Mouse (Mus musculus) limb, embryonic 11.5 days (tissue): ENCODE measurements around the gene Mpdz. TPM values are rescaled to one million over a fixed set of nuclear protein-coding genes. Genes with fewer than 3 reads are reported as not detected.

ENCODE experiments used
- ATAC-seq: fragments of 200-750 bp; cut with Nextera tagmentation; 2 replicates; pipeline ENCODE4 v1.8.0; 2017; ENCODE audit warnings: low read depth; ENCODE audit not compliant: insufficient number of reproducible peaks, low FRiP score, low TSS enrichment
- DNase-seq: peaks from one replicate; pipeline ENCODE4 v3.0.0-alpha.2; 2015; ENCODE audit warnings: low spot score
- H3K27ac ChIP-seq: fragments of 300-500 bp; sonication (generic); replicated peaks from 2 replicates; pipeline ENCODE4 v1.5.1; 2014; ENCODE audit warnings: low read depth, mild to moderate bottlenecking, low read length
- H3K27me3 ChIP-seq: fragments of 300-500 bp; sonication (generic); 2 replicates; pipeline ENCODE4 v1.6.1; 2014; ENCODE audit warnings: mild to moderate bottlenecking, low read length, mixed read lengths; ENCODE audit not compliant: control insufficient read depth, insufficient read depth
- H3K36me3 ChIP-seq: fragments of 300-500 bp; sonication (generic); 2 replicates; pipeline ENCODE4 v1.6.1; 2014; ENCODE audit warnings: mild to moderate bottlenecking, low read length, moderate library complexity, mixed read lengths; ENCODE audit not compliant: control insufficient read depth, insufficient read depth
- H3K4me1 ChIP-seq: fragments of 300-500 bp; sonication (generic); 2 replicates; pipeline ENCODE4 v1.6.1; 2014; ENCODE audit warnings: low read length, mixed read lengths; ENCODE audit not compliant: control insufficient read depth, insufficient read depth
- H3K4me2 ChIP-seq: fragments of 300-500 bp; sonication (generic); 2 replicates; pipeline ENCODE4 v1.6.1; 2014; ENCODE audit warnings: low read depth, mild to moderate bottlenecking, moderate library complexity; ENCODE audit not compliant: severe bottlenecking
- H3K4me3 ChIP-seq: fragments of 300-500 bp; sonication (generic); 2 replicates; pipeline ENCODE4 v1.5.1; 2014; ENCODE audit warnings: low read depth, low read length
- H3K9ac ChIP-seq: fragments of 300-500 bp; sonication (generic); 2 replicates; pipeline ENCODE4 v1.6.1; 2014; ENCODE audit warnings: mild to moderate bottlenecking, low read length
- H3K9me3 ChIP-seq: fragments of 300-500 bp; sonication (generic); 2 replicates; pipeline ENCODE4 v1.6.1; 2016; ENCODE audit warnings: low read length; ENCODE audit not compliant: control insufficient read depth
- WGBS: fragments of 180-500 bp; shearing (Covaris S2); extraction: QIAGEN DNeasy Blood & Tissue Kit; methylation state at CpG from one replicate; pipeline ENCODE4 v1.1.7; 2014; 5-methylcytosine and 5-hydroxymethylcytosine counted together
- polyA plus RNA-seq: library from polyadenylated mRNA; unstranded; fragments of >200 nt; fragmentation: Nextera tagmentation; extraction: Ambion mirVana; gene quantifications from 2 replicates; pipeline ENCODE4 v1.2.1, GENCODE M21; 2014

The Mpdz gene
- polyA plus RNA-seq, 1 experiment from 2014 or later = 41.6 TPM

DNA sequence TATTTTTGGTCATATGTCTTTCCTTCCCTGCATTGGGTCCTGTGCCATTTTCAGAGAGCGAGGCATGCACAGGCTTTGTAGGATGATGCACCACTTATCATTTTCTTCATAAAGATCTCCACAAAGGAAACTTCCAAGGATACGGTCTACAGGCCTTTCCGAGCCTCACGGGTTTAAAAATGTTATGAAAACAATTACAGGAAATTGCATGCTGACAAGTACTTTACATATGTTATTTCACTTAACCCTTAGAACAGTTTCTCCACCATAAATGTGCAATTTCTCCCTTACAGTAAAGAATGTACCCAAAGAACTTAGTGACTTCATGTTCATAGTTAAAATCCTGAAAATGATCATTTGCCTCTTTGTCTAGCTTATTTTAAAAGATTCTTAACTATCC, 144.2 kb downstream of the Mpdz start:
- Histone ChIP-seq H3K27me3 (no peaks in the 10 kb centered on the region), H3K27ac (no peak overlapping the region), H3K9me3 (no peaks in the 10 kb centered on the region), H3K4me2 (no peak overlapping the region), H3K36me3 (peaks cover 4% of the 10 kb centered on the region), H3K4me1 (no peaks in the 10 kb centered on the region), H3K4me3 (no peak overlapping the region), H3K9ac (no peak overlapping the region)
- ATAC-seq (no peak), DNase-seq (no peak)
- 82% methylated on average over 4 of the region's 4 CpGs for WGBS

- Histone ChIP-seq H3K36me3 (peaks cover 8% of the 10 kb centered on the region), H3K27ac (no peak overlapping the region), H3K4me2 (no peak overlapping the region), H3K4me1 (no peaks in the 10 kb centered on the region), H3K4me3 (no peak overlapping the region), H3K27me3 (no peaks in the 10 kb centered on the region), H3K9ac (no peak overlapping the region), H3K9me3 (no peaks in the 10 kb centered on the region)
- DNase-seq (no peak), ATAC-seq (no peak)
These were observed 149.3 kb downstream of the Mpdz start for GRCm38 (mm10) chr4:81293309-81293708.

- Histone ChIP-seq H3K27me3 (no peaks in the 10 kb centered on the region), H3K9me3 (no peaks in the 10 kb centered on the region), H3K4me3 (no peak overlapping the region), H3K4me2 (no peak overlapping the region), H3K4me1 (no peaks in the 10 kb centered on the region), H3K27ac (no peak overlapping the region), H3K9ac (no peak overlapping the region), H3K36me3 (no peaks in the 10 kb centered on the region)
- ATAC-seq (no peak), DNase-seq (no peak)
- WGBS = 92% methylated on average over 4 of the region's 4 CpGs
These were observed 157.1 kb downstream of the Mpdz start for GRCm38 (mm10) chr4:81285564-81285963.

- H3K4me1 ChIP-seq = no peaks in the 10 kb centered on the region
- H3K27me3 ChIP-seq = no peaks in the 10 kb centered on the region
- no peaks in the 10 kb centered on the region; the same call in 1 of the 2 replicates for H3K36me3 ChIP-seq
These were observed 159.0 kb downstream of the Mpdz start for GRCm38 (mm10) chr4:81283611-81284010.

DNA sequence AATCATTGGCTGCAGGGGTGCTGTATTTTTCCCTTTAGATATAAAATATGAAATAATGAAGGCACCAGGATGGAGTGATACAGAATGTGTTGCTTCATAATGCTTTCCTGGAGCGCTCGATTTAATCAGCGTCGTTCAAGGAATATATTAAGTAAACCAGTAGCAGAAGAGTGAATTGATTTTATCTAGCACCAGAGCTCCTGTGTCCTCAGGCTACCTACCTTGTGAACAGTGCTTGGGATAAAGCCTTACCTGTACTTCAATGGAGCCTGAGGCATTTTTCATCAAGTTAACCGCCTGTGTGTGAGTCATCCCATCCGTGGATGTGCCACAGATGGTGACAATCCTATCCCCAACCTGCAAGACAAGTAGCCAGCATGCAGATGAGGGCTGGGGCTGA, 159.5 kb downstream of the Mpdz start:
- Histone ChIP-seq H3K4me2 (no peak overlapping the region), H3K4me3 (no peak overlapping the region), H3K27me3 (no peaks in the 10 kb centered on the region), H3K9me3 (no peaks in the 10 kb centered on the region), H3K4me1 (no peaks in the 10 kb centered on the region), H3K9ac (no peak overlapping the region), H3K36me3 (no peaks in the 10 kb centered on the region; the same call in 1 of the 2 replicates), H3K27ac (no peak overlapping the region)
- DNase-seq (no peak), ATAC-seq (no peak)
- 89% methylated on average over 6 of the region's 6 CpGs for WGBS

More at GRCm38 (mm10) chr4:81283611-81284010, 159.0 kb downstream of the Mpdz start:
- Histone ChIP-seq H3K27ac (no peak overlapping the region), H3K4me3 (no peak overlapping the region), H3K4me2 (no peak overlapping the region), H3K9ac (no peak overlapping the region), H3K9me3 (no peaks in the 10 kb centered on the region)
- DNase-seq (no peak), ATAC-seq (no peak)
- 92% methylated on average over 3 of the region's 3 CpGs for WGBS

- Histone ChIP-seq H3K36me3 (no peaks in the 10 kb centered on the region; the same call in 1 of the 2 replicates), H3K9ac (no peak overlapping the region), H3K4me1 (no peaks in the 10 kb centered on the region), H3K4me3 (no peak overlapping the region), H3K27ac (no peak overlapping the region), H3K9me3 (no peaks in the 10 kb centered on the region), H3K27me3 (no peaks in the 10 kb centered on the region), H3K4me2 (no peak overlapping the region)
- no peak for ATAC-seq
- DNase-seq = no peak
- 92% methylated on average over 4 of the region's 4 CpGs for WGBS
These were observed 162.5 kb downstream of the Mpdz start for GRCm38 (mm10) chr4:81280098-81280497.

- ATAC-seq (no peak), DNase-seq (no peak)
- Histone ChIP-seq H3K9ac (no peak overlapping the region), H3K27me3 (no peaks in the 10 kb centered on the region), H3K36me3 (no peaks in the 10 kb centered on the region; the same call in 1 of the 2 replicates), H3K4me3 (no peak overlapping the region), H3K9me3 (no peaks in the 10 kb centered on the region), H3K27ac (no peak overlapping the region), H3K4me1 (no peaks in the 10 kb centered on the region), H3K4me2 (no peak overlapping the region)
- WGBS = 88% methylated on average over 5 of the region's 5 CpGs
These were observed 163.2 kb downstream of the Mpdz start for GRCm38 (mm10) chr4:81279451-81279850.

DNA sequence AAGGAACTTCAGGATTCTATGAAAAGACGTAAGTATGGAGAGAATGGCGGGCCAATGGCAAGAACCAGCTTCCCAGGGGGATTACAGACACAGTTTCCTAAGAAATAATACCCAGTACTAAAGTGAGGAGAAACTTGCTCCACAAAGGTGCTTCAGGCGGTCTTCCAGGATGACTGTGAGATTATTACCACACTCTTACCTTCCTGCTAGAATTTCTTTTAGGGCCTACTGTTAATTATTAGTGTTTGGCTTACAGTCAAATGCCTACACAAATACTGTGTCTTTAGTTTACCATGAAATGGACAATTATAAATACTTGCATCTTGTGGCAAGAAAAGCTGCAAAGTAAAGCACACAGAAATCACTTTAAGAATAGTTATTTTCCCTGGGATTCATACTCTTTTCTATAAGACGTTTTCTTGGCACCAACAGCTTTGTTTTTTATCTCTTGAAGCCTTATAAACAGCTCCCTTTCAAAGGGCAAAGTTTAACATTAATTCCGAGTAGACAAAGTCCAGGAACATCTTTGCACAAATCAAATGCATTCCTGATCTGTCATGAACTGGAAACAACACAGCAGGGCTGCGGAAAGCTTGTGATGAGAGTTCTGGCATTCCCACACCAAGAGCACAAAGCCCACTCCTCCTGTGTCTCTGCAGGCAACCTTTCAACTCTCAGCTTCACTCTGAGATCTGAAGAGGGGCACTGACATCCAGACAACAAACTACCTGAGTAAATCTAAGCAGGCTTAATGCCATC, 166.5 kb downstream of the Mpdz start:
- no peaks in the 10 kb centered on the region for H3K27me3 ChIP-seq
- ATAC-seq (no peak), DNase-seq (no peak)
- H3K4me2 ChIP-seq = no peak overlapping the region
- no peaks in the 10 kb centered on the region for H3K4me1 ChIP-seq
- no peak overlapping the region for H3K27ac ChIP-seq
- H3K36me3 ChIP-seq = no peaks in the 10 kb centered on the region; the same call in 1 of the 2 replicates
- no peaks in the 10 kb centered on the region for H3K9me3 ChIP-seq
- H3K4me3 ChIP-seq = no peak overlapping the region
- WGBS = 77% methylated on average over 6 of the region's 6 CpGs
- no peak overlapping the region for H3K9ac ChIP-seq

DNA sequence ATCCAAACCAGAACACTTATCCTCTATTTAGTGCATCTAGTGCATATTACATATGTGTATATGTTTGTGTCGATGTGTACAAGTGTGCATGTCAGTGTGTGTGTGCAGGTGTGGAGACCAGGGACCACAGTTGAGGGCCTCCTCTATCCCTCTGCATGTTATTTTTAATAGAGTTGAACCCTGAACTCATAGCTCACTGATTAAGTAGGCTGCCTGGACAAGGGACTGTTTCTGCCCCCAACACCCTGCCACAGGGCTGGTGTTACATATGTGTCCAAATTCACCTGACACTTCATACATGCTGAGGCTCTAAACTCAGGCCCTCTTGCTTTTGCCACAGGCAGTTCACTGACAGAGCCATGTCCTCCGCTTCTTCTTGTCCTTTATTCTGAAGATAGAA, 169.5 kb downstream of the Mpdz start:
- ATAC-seq = no peak
- WGBS = 90% methylated on average over 2 of the region's 2 CpGs

More for the DNA sequence above, 169.5 kb downstream of the Mpdz start:
- Histone ChIP-seq H3K36me3 (no peaks in the 10 kb centered on the region), H3K9ac (no peak overlapping the region), H3K4me1 (no peaks in the 10 kb centered on the region), H3K4me2 (no peak overlapping the region), H3K9me3 (no peaks in the 10 kb centered on the region), H3K27me3 (no peaks in the 10 kb centered on the region), H3K27ac (no peak overlapping the region), H3K4me3 (no peak overlapping the region)
- DNase-seq = no peak
